Mouse (Mus musculus) myocyte (in vitro differentiated cells): ENCODE results near the gene Ptgds.

Experiments used
- E2F4 ChIP-seq: IDR thresholded peaks from one replicate; pipeline ENCODE4 v1.6.1; 2011; ENCODE audit warnings: mild to moderate bottlenecking, control low read depth, moderate library complexity; ENCODE audit not compliant: insufficient read depth
- MYOG ChIP-seq, 3 experiments: IDR thresholded peaks; one replicate each; pipeline ENCODE4 v1.6.1; 2011; ENCODE audit warnings: control low read depth in 2 of 3, low read depth in 2 of 3, mild to moderate bottlenecking in 2 of 3; ENCODE audit not compliant: insufficient read length in 2 of 3, control insufficient read depth in 1 of 3, insufficient read depth in 1 of 3
- POLR2A ChIP-seq: IDR thresholded peaks from one replicate; pipeline ENCODE4 v1.6.1; 2011; ENCODE audit warnings: low read depth, mild to moderate bottlenecking, control low read depth, moderate library complexity; ENCODE audit not compliant: insufficient read length
- USF1 ChIP-seq: IDR thresholded peaks from one replicate; pipeline ENCODE4 v1.6.1; 2011; ENCODE audit warnings: low read depth, mild to moderate bottlenecking, control low read depth, moderate library complexity

GRCm38 (mm10) chr2:25456205-25456953 is 13.5 kb downstream of the Ptgds start, which contains the start of gene Clic3:
- no peak for TF ChIP-seq USF1
- TF ChIP-seq POLR2A = peak; percentile 15
- no peak for TF ChIP-seq MYOG (IDR thresholded peaks at IDR 0.05; ENCODE audit: control insufficient read depth in 1 of 3, insufficient read depth in 1 of 3, insufficient read length in 2 of 3, low read depth in 2 of 3)
- no peak for TF ChIP-seq E2F4
